Mouse (Mus musculus): ENCODE results near the gene Thap11. TPM values are rescaled to one million over a fixed set of nuclear protein-coding genes. Genes with fewer than 3 reads are reported as not detected.

The Thap11 gene
- polyA plus RNA-seq, 1 experiment from 2014 or later, result 87.3 TPM

DNA sequence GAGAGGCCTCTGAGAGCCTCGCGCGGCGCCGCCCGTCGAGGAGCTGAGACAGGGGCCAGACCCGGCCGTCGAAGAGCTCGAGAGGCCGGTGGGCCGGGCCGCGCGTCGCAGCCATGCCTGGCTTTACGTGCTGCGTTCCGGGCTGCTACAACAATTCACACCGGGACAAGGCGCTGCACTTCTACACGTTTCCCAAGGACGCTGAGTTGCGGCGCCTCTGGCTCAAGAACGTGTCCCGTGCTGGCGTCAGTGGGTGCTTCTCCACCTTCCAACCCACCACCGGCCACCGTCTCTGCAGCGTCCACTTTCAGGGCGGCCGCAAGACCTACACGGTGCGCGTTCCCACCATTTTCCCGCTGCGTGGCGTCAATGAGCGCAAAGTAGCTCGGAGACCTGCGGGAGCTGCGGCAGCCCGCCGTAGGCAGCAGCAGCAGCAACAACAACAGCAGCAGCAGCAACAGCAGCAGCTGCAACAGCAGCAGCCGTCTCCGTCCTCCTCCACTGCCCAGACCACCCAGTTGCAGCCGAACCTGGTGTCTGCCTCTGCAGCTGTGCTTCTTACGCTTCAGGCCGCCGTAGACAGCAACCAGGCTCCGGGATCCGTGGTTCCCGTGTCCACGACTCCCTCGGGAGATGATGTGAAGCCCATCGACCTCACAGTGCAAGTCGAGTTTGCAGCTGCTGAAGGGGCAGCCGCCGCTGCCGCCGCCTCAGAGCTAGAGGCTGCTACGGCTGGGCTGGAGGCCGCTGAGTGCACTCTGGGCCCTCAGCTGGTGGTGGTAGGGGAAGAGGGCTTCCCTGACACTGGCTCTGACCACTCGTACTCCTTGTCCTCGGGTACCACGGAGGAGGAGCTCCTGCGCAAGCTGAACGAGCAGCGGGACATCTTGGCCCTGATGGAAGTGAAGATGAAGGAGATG lies 576 bp downstream of the Thap11 start:
- peak; percentile 11; the same call in 1 of the 2 replicates for ATAC-seq (replicated peaks; ENCODE audit: low FRiP score)
- Histone ChIP-seq H3K9me3 (ENCODE audit: control insufficient read depth, low read length) (no peaks in the 10 kb centered on the region), H3K4me1 (replicated peaks; ENCODE audit: control insufficient read depth, insufficient read depth, low read length) (peaks cover 17% of the 10 kb centered on the region), H3K27me3 (ENCODE audit: control insufficient read depth, insufficient read depth, low read length) (no peaks in the 10 kb centered on the region), H3K9ac (ENCODE audit: low read length) (peak overlapping the region; percentile 79), H3K36me3 (ENCODE audit: control insufficient read depth, insufficient read depth, low read length) (no peaks in the 10 kb centered on the region), H3K4me2 (ENCODE audit: low read depth, low read length, severe bottlenecking) (peak overlapping the region; percentile 97), H3K4me3 (ENCODE audit: low read depth, low read length) (peak overlapping the region; percentile 78), H3K27ac (ENCODE audit: low read depth, low read length) (peak overlapping the region; percentile 46)
- DNase-seq (ENCODE audit: low spot score), result no peak
- WGBS, result under 1% methylated on average over 70 of the region's 71 CpGs

DNA sequence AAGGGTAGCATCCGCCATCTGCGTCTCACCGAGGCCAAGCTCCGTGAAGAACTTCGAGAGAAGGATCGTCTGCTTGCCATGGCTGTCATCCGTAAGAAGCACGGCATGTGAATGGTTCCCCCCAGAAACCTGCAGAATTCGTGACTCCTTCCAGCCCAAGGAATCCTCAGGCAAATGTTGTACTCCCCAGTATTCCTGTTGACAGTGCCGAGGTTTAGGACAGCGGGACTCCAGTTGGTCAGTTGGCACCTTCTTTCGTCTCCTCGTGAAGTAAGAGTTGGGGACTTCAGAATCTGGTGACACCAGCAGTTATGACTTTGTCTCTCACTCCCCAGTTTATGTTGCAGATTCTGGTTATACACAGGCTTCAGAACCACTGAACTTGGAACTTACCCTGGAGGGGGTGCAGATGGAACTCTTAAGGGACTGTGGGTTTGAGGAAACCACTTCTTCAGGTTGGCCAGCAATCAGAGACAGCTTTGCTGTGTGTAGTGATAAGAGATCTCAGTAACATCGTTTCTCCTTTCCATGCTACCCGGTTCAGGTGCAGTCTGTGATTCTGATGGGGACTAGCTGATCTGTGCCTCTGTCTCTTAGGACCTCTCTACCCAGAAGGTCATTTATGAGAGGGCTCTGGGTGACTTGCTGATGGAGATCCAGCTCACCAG lies 1.4 kb downstream of the Thap11 start:
- WGBS, result 26% methylated on average over 15 of the region's 15 CpGs
- Histone ChIP-seq H3K4me1 (replicated peaks; ENCODE audit: control insufficient read depth, insufficient read depth, low read length) (peaks cover 17% of the 10 kb centered on the region), H3K27me3 (ENCODE audit: control insufficient read depth, insufficient read depth, low read length) (no peaks in the 10 kb centered on the region), H3K36me3 (ENCODE audit: control insufficient read depth, insufficient read depth, low read length) (no peaks in the 10 kb centered on the region), H3K27ac (ENCODE audit: low read depth, low read length) (no peak overlapping the region; the same call in 1 of the 2 replicates), H3K9ac (ENCODE audit: low read length) (peak overlapping the region; percentile 79), H3K4me2 (ENCODE audit: low read depth, low read length, severe bottlenecking) (peak overlapping the region; percentile 97), H3K9me3 (ENCODE audit: control insufficient read depth, low read length) (no peaks in the 10 kb centered on the region), H3K4me3 (ENCODE audit: low read depth, low read length) (peak overlapping the region; percentile 78)
- ATAC-seq (replicated peaks; ENCODE audit: low FRiP score) (no peak), DNase-seq (ENCODE audit: low spot score) (peak; percentile 53)

DNA sequence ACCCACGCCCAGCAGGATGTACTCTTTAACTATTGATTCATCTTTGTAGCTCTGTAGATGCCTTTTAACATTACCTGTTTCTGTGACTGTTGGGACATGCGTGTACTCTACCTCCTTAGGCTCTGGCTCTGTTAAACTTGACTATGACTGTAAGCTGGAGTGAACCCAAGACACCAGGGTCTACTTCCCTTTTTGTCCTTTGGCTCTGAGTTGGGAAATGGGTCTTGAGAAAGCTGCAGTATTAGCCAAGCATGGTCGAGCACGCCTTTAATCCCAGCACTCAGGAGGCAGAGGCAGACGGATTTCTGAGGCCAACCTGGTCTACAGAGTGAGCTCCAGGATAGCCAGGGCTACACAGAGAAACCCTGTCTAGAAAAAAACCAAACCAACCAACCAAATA lies 3.6 kb downstream of the Thap11 start:
- Histone ChIP-seq H3K36me3 (ENCODE audit: control insufficient read depth, insufficient read depth, low read length) (no peaks in the 10 kb centered on the region), H3K4me1 (replicated peaks; ENCODE audit: control insufficient read depth, insufficient read depth, low read length) (peaks cover 28% of the 10 kb centered on the region), H3K4me2 (ENCODE audit: low read depth, low read length, severe bottlenecking) (no peak overlapping the region), H3K9ac (ENCODE audit: low read length) (no peak overlapping the region), H3K27ac (ENCODE audit: low read depth, low read length) (no peak overlapping the region), H3K27me3 (ENCODE audit: control insufficient read depth, insufficient read depth, low read length) (no peaks in the 10 kb centered on the region), H3K4me3 (ENCODE audit: low read depth, low read length) (no peak overlapping the region), H3K9me3 (ENCODE audit: control insufficient read depth, low read length) (no peaks in the 10 kb centered on the region)
- no peak for DNase-seq (ENCODE audit: low spot score)
- 85% methylated on average over 5 of the region's 5 CpGs for WGBS
- no peak for ATAC-seq (replicated peaks; ENCODE audit: low FRiP score)

DNA sequence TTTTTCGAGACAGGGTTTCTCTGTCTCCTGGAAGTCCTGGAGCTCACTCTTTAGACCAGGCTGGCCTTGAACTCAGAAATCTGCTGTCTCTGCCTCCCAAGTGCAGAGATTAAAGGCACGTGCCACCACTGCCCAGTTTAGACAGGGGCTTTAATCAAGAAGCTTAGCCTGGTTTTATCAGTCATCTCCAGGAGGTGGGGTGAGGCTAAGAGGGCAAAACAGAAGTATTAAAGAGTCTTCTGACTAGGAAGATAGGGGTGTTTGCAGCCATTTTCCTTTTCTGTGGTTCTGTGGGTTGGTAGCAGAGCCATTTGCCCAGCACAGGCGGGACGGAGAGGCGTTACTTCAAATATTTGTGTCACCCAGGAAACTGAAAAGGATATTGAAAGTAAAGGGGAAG lies 4.4 kb downstream of the Thap11 start:
- no peaks in the 10 kb centered on the region for H3K27me3 ChIP-seq (ENCODE audit: control insufficient read depth, insufficient read depth, low read length)
- H3K9ac ChIP-seq (ENCODE audit: low read length), result peak overlapping the region; percentile 58
- DNase-seq (ENCODE audit: low spot score), result no peak
- no peaks in the 10 kb centered on the region for H3K36me3 ChIP-seq (ENCODE audit: control insufficient read depth, insufficient read depth, low read length)
- H3K9me3 ChIP-seq (ENCODE audit: control insufficient read depth, low read length), result no peaks in the 10 kb centered on the region
- 88% methylated on average over 5 of the region's 5 CpGs for WGBS
- no peak overlapping the region for H3K4me3 ChIP-seq (ENCODE audit: low read depth, low read length)
- no peak for ATAC-seq (replicated peaks; ENCODE audit: low FRiP score)
- H3K4me2 ChIP-seq (ENCODE audit: low read depth, low read length, severe bottlenecking), result peak overlapping the region; percentile 88; the same call in 1 of the 2 replicates
- peak overlapping the region; percentile 78; the same call in 1 of the 2 replicates for H3K27ac ChIP-seq (ENCODE audit: low read depth, low read length)
- H3K4me1 ChIP-seq (replicated peaks; ENCODE audit: control insufficient read depth, insufficient read depth, low read length), result peaks cover 28% of the 10 kb centered on the region

DNA sequence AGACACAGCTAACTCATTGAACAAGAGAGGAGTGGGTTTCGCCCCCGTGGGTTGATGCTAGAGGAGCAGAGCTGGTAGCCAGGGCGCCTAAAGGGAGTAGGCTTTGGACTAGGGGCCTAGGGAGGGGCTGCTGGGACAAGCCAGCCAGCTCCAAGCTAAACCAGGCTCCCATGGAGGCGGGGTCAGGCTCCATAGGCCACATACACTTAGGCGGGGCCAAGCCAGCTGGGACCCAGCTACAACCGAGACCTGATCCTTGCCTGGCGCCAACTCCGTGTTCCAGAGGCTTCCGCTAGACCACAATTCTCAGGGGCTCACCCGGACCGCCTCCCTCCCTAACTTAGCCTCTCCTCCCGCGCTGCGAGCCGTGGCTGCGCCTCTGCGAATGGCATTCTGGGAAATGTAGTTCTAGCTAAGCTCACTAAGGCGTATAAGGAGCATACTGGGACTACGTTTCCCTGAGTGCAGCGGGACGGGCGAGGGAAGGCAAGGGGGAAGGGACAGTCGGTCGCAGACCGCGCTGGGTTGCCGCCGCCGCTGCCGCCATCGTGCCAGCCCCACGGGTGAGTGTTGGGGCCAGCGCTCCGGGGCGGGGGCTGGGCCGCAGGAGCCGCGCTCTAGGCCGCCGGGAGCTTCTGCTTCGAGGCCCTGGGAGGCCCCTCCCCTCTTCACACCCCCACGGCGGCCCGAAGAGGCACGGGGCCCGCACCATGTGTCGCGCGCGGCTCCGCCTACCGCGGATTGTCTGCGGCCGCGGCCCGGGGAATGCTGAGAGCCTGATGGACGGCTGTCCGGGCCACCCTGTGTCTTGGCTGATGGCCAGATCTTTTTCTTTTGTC lies 5.4 kb downstream of the Thap11 start, which contains the start of gene Nutf2:
TSS of gene Nutf2 (plus strand) at position 438 of the 839 bp plus-strand sequence.
- peak; percentile 96 for ATAC-seq (replicated peaks; ENCODE audit: low FRiP score)
- peak; percentile 97 for DNase-seq (ENCODE audit: low spot score)
- peaks cover 28% of the 10 kb centered on the region for H3K4me1 ChIP-seq (replicated peaks; ENCODE audit: control insufficient read depth, insufficient read depth, low read length)
- peak within 1 kb of the TSS; percentile 99 for H3K4me3 ChIP-seq (ENCODE audit: low read depth, low read length)
- no peaks in the 10 kb centered on the region for H3K36me3 ChIP-seq (ENCODE audit: control insufficient read depth, insufficient read depth, low read length)
- peak within 1 kb of the TSS; percentile 97 for H3K9ac ChIP-seq (ENCODE audit: low read length)
- H3K9me3 ChIP-seq (ENCODE audit: control insufficient read depth, low read length), result no peaks in the 10 kb centered on the region
- WGBS, result under 1% methylated on average over 47 of the region's 59 CpGs
- peak within 1 kb of the TSS; percentile 88 for H3K4me2 ChIP-seq (ENCODE audit: low read depth, low read length, severe bottlenecking)
- H3K27me3 ChIP-seq (ENCODE audit: control insufficient read depth, insufficient read depth, low read length), result no peaks in the 10 kb centered on the region
- H3K27ac ChIP-seq (ENCODE audit: low read depth, low read length), result peak within 1 kb of the TSS; percentile 88

DNA sequence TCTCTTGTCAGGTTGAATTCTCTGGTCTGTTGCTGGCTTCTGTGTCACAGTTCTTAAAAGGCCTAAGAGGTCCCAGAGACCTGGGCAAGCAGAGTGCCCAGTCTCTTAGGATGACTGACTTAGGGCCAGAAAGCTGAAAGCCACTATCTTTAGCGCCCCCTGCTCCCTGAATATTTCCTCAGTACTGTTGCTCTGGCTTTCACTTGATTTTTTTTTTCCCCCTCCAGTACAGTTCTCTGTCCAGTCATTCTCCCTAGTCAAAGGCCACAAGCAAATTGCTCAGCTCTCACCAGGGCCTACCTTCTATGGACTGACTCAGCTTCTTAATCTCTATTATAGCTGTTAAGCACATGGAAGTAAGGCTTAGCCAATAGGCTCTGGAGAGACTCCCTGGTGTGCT lies 7.0 kb downstream of the Thap11 start:
- WGBS, result 0% methylated on average over 1 of the region's 1 CpGs
- no peak for DNase-seq (ENCODE audit: low spot score)
- Histone ChIP-seq H3K4me3 (ENCODE audit: low read depth, low read length) (peak overlapping the region; percentile 99), H3K9me3 (ENCODE audit: control insufficient read depth, low read length) (no peaks in the 10 kb centered on the region), H3K27me3 (ENCODE audit: control insufficient read depth, insufficient read depth, low read length) (no peaks in the 10 kb centered on the region), H3K4me1 (replicated peaks; ENCODE audit: control insufficient read depth, insufficient read depth, low read length) (peaks cover 17% of the 10 kb centered on the region), H3K36me3 (ENCODE audit: control insufficient read depth, insufficient read depth, low read length) (peaks cover 5% of the 10 kb centered on the region; the same call in 1 of the 2 replicates), H3K4me2 (ENCODE audit: low read depth, low read length, severe bottlenecking) (peak overlapping the region; percentile 88), H3K9ac (ENCODE audit: low read length) (peak overlapping the region; percentile 97; the same call in 1 of the 2 replicates), H3K27ac (ENCODE audit: low read depth, low read length) (0 out of 2 replicates have a peak overlapping the region, but pooled peaks have one; percentile 10)
- ATAC-seq (replicated peaks; ENCODE audit: low FRiP score), result no peak

DNA sequence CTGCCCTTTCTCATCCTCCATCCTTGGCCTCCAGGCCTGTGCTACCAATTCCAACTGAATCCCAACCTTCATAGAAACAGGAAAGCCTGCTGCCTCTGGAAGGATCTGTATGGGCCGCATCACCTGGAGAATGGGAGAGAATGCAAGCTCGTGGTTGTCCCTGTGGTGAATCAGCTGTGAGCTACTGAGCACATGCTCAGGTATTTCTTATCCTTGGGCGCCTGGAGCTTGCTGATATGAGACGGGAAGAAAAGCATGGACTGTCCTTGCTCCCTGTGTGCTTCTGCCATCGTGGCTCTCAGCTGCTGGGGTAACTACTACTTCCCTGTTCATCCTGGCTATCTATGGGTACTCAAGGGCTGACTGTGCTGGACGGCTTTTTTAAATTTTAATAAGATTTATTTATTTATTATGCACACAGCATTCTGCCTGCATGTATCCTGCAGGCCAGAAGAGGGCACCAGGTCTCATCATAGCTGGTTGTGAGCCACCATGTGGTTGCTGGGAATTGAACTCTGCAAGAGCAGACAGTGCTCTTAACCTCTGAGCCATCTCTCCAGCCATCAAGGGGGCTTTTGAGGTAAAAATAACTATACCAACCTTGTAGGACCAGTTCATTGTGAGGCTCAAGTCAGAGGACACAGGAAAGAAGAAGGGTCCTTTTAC lies 11.6 kb downstream of the Thap11 start:
- no peak overlapping the region for H3K4me3 ChIP-seq (ENCODE audit: low read depth, low read length)
- DNase-seq (ENCODE audit: low spot score), result no peak
- no peak for ATAC-seq (replicated peaks; ENCODE audit: low FRiP score)
- H3K27ac ChIP-seq (ENCODE audit: low read depth, low read length), result no peak overlapping the region
- peaks cover 11% of the 10 kb centered on the region for H3K36me3 ChIP-seq (ENCODE audit: control insufficient read depth, insufficient read depth, low read length)
- no peaks in the 10 kb centered on the region for H3K27me3 ChIP-seq (ENCODE audit: control insufficient read depth, insufficient read depth, low read length)
- H3K4me1 ChIP-seq (replicated peaks; ENCODE audit: control insufficient read depth, insufficient read depth, low read length), result peaks cover 10% of the 10 kb centered on the region
- no peak overlapping the region for H3K4me2 ChIP-seq (ENCODE audit: low read depth, low read length, severe bottlenecking)
- 92% methylated on average over 6 of the region's 6 CpGs for WGBS
- no peaks in the 10 kb centered on the region for H3K9me3 ChIP-seq (ENCODE audit: control insufficient read depth, low read length)
- H3K9ac ChIP-seq (ENCODE audit: low read length), result no peak overlapping the region
